Mouse (Mus musculus) bone marrow macrophage, adult 2 months (primary cell): ENCODE measurements around the gene Rab37.

ENCODE experiments used
- CTCF ChIP-seq: IDR thresholded peaks from 2 replicates; pipeline ENCODE4 v1.5.1; 2012; ENCODE audit warnings: low read depth, mild to moderate bottlenecking, low read length, moderate library complexity
- POLR2A ChIP-seq: IDR thresholded peaks from 2 replicates; pipeline ENCODE4 v1.6.1; 2012; ENCODE audit warnings: mild to moderate bottlenecking, low read depth, low read length, borderline replicate concordance

DNA sequence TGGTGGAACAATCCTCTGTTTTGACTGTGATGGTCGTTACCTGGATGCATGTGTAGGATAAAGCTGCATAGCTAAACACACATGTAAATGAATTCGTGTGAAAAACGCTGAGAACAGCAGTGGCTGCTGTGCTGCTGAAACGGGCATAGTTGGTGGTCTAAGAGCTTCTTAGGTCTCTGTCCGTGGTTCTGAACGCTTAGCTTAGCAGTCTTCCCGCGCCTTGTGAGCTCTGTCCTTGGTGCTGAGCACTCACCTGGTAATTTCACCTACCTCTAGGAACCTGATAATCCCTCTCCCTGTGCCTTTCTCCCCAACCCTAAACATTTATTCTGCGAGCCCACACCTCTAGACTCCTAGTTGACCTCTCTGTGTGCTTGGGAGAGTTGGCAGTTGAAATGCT is 39.0 kb upstream of the Rab37 start:
- no peak for TF ChIP-seq POLR2A
- TF ChIP-seq CTCF: no peak
